Mouse (Mus musculus) cerebellum, adult 2 months (tissue): ENCODE measurements around the gene Ppp3r1. TPM values are rescaled to one million over a fixed set of nuclear protein-coding genes. Genes with fewer than 3 reads are reported as not detected.
A peak's percentile ranks its signal among the peaks of the same experiment; 100 is the strongest.

Source experiments
- DNase-seq, 2 experiments: peaks; one replicate each; pipeline ENCODE4 v3.0.0; 2021
- H3K27ac ChIP-seq: fragments of 200-500 bp; 2 replicates; pipeline ENCODE4 v1.5.1; 2012; ENCODE audit warnings: low read length, control low read depth, inconsistent platforms; ENCODE audit not compliant: insufficient read depth
- H3K27me3 ChIP-seq: fragments of 200-500 bp; 2 replicates; pipeline ENCODE4 v1.6.1; 2012; ENCODE audit warnings: inconsistent platforms, mild to moderate bottlenecking, low read length, moderate library complexity; ENCODE audit not compliant: control insufficient read depth, insufficient read depth
- H3K4me1 ChIP-seq: fragments of 200-500 bp; 2 replicates; pipeline ENCODE4 v1.6.1; 2011; ENCODE audit warnings: low read length; ENCODE audit not compliant: control insufficient read depth, insufficient read depth
- H3K4me3 ChIP-seq: fragments of 200-500 bp; replicated peaks from 2 replicates; pipeline ENCODE3; 2011; ENCODE audit warnings: mild to moderate bottlenecking, low read depth, low read length, control low read depth; ENCODE audit not compliant: insufficient read depth
- CTCF ChIP-seq: fragments of 200-500 bp; IDR thresholded peaks from 2 replicates; pipeline ENCODE4 v1.5.1; 2011; ENCODE audit warnings: low read depth, mild to moderate bottlenecking, control low read depth, low read length, moderate library complexity, borderline replicate concordance; ENCODE audit not compliant: insufficient read depth
- POLR2A ChIP-seq: fragments of 200-500 bp; IDR thresholded peaks from 2 replicates; pipeline ENCODE4 v1.6.1; 2011; ENCODE audit warnings: low read length, control low read depth, borderline replicate concordance; ENCODE audit not compliant: insufficient read depth
- WGBS: fragments of 180-500 bp; shearing (Covaris S2); methylation state at CpG from one replicate; pipeline ENCODE4 v1.1.7; 2018; 5-methylcytosine and 5-hydroxymethylcytosine counted together
- polyA plus RNA-seq: library from polyadenylated mRNA; depleted of rRNA; stranded (reverse); fragments of >200 nt; gene quantifications from 2 replicates; pipeline ENCODE4 v1.2.3, GENCODE M21; 2012; rRNA removed

Gene Ppp3r1
- 236 and 240 TPM in 2 replicates for polyA plus RNA-seq

- under 1% methylated on average over 89 of the region's 89 CpGs for WGBS
- TF ChIP-seq POLR2A: peak; percentile 89
- no peak for TF ChIP-seq CTCF
- Histone ChIP-seq H3K4me3 (peak within 1 kb of the TSS; percentile 90), H3K27me3 (no peaks in the 10 kb centered on the region), H3K27ac (peak within 1 kb of the TSS; percentile 75), H3K4me1 (peaks cover 3% of the 10 kb centered on the region; the same call in 1 of the 2 replicates)
- DNase-seq: peak; percentile 96 to 97
Observed at GRCm38 (mm10) chr11:17158858-17159737, at the start of gene Ppp3r1. Ppp3r1 (plus strand) TSS chr11:17159263.

- no peak overlapping the region for H3K4me3 ChIP-seq
- WGBS: 61% methylated on average over 1 of the region's 1 CpGs
- no peak for TF ChIP-seq POLR2A
- no peak for TF ChIP-seq CTCF
- H3K27me3 ChIP-seq: no peaks in the 10 kb centered on the region
- no peaks in the 10 kb centered on the region for H3K4me1 ChIP-seq
- H3K27ac ChIP-seq: no peak overlapping the region
- DNase-seq: no peak
Observed at GRCm38 (mm10) chr11:17112419-17113090, 46.5 kb upstream of the Ppp3r1 start.

GRCm38 (mm10) chr11:17126418-17126817 lies 32.6 kb upstream of the Ppp3r1 start:
- Histone ChIP-seq H3K4me3 (no peak overlapping the region), H3K4me1 (no peaks in the 10 kb centered on the region), H3K27me3 (no peaks in the 10 kb centered on the region), H3K27ac (no peak overlapping the region)
- TF ChIP-seq POLR2A (no peak), CTCF (no peak)
- no peak for DNase-seq
- WGBS: 75% methylated on average over 2 of the region's 2 CpGs

GRCm38 (mm10) chr11:17135638-17136037 lies 23.4 kb upstream of the Ppp3r1 start:
- Histone ChIP-seq H3K4me3 (no peak overlapping the region), H3K27me3 (no peaks in the 10 kb centered on the region), H3K27ac (no peak overlapping the region), H3K4me1 (no peaks in the 10 kb centered on the region)
- 16% methylated on average over 6 of the region's 6 CpGs for WGBS
- DNase-seq: no peak
- no peak for TF ChIP-seq CTCF
- TF ChIP-seq POLR2A: no peak

- Histone ChIP-seq H3K27ac (no peak overlapping the region), H3K4me1 (no peaks in the 10 kb centered on the region), H3K27me3 (no peaks in the 10 kb centered on the region), H3K4me3 (no peak overlapping the region)
- TF ChIP-seq CTCF: no peak
- TF ChIP-seq POLR2A: no peak
- 64% methylated on average over 6 of the region's 6 CpGs for WGBS
- DNase-seq: no peak
Observed at GRCm38 (mm10) chr11:17138306-17139033, 20.6 kb upstream of the Ppp3r1 start.

GRCm38 (mm10) chr11:17159738-17160241 lies 727 bp downstream of the Ppp3r1 start:
- H3K4me1 ChIP-seq: peaks cover 5% of the 10 kb centered on the region
- no peak for TF ChIP-seq CTCF
- TF ChIP-seq POLR2A: no peak
- WGBS: under 1% methylated on average over 43 of the region's 46 CpGs

GRCm38 (mm10) chr11:17160242-17160641 lies 1.2 kb downstream of the Ppp3r1 start:
- H3K27me3 ChIP-seq: no peaks in the 10 kb centered on the region
- peak overlapping the region; percentile 90 for H3K4me3 ChIP-seq
- WGBS: 1% methylated on average over 12 of the region's 12 CpGs
- TF ChIP-seq CTCF (peak; percentile 67; the same call in 1 of the 2 replicates), POLR2A (no peak)
- peak; percentile 59 to 78 for DNase-seq
- peaks cover 6% of the 10 kb centered on the region for H3K4me1 ChIP-seq
- H3K27ac ChIP-seq: peak overlapping the region; percentile 72

More at GRCm38 (mm10) chr11:17159738-17160241, 727 bp downstream of the Ppp3r1 start:
- peak overlapping the region; percentile 72 for H3K27ac ChIP-seq
- H3K4me3 ChIP-seq: peak overlapping the region; percentile 90
- peak; percentile 58 to 66 for DNase-seq
- no peaks in the 10 kb centered on the region for H3K27me3 ChIP-seq
